Mouse (Mus musculus): ENCODE data around the gene Ntm. TPM values are rescaled to one million over a fixed set of nuclear protein-coding genes. Genes with fewer than 3 reads are reported as not detected.

The Ntm gene
- total and polyA plus RNA-seq, 3 experiments = not detected

DNA sequence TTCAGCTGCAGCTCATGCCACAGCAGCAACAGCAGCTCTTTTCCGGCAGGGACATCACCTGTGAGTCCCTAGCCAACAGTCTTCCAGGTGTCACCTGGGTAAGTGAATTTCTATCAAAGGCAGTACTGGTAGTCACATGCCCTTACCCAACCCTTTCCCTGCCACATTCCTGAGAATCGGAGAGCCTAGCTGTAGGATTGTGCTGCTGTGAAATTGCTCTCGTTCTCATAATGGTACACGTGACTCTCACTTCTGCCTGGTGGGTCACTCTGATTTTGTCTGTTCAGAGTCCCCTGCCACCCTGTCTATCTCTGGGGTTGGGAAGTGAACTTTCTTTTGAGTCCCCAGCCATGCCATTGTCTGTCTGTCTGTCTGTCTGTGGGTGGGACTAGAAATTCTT is 697.8 kb downstream of the Ntm start:
- H3K36me3 ChIP-seq (ENCODE audit: control insufficient read depth in 1 of 2, insufficient read depth in 2 of 2, low read length in 2 of 2) = no peaks in the 10 kb centered on the region
- no peak for DNase-seq (ENCODE audit: low read depth, low spot score)
- H3K4me1 ChIP-seq (ENCODE audit: control insufficient read depth in 1 of 2, insufficient read depth in 2 of 2, low read length in 2 of 2) = no peaks in the 10 kb centered on the region
- no peak overlapping the region for H3K9ac ChIP-seq (ENCODE audit: control insufficient read depth, low read depth, low read length, poor library complexity, severe bottlenecking)
- H3K9me3 ChIP-seq (replicated peaks; ENCODE audit: insufficient read depth, low read length) = no peaks in the 10 kb centered on the region
- no peak for TF ChIP-seq GABPA (IDR thresholded peaks at IDR 0.05; ENCODE audit: low read depth, low read length)
- no peak for TF ChIP-seq MAZ (IDR thresholded peaks at IDR 0.05; ENCODE audit: low read depth, low read length)
- TF ChIP-seq UBTF (IDR thresholded peaks at IDR 0.05; ENCODE audit: borderline replicate concordance, insufficient read depth, low read depth, low read length) = no peak
- no peak for TF ChIP-seq NELFE (IDR thresholded peaks at IDR 0.05; ENCODE audit: low read depth, low read length)
- TF ChIP-seq CHD2 (IDR thresholded peaks at IDR 0.05; ENCODE audit: low read length) = no peak
- TF ChIP-seq RAD21 (IDR thresholded peaks at IDR 0.05; ENCODE audit: low read depth, low read length) = no peak
- no peak for TF ChIP-seq ZNF384 (IDR thresholded peaks at IDR 0.05; ENCODE audit: low read depth, low read length)
- no peak for TF ChIP-seq TAL1 (IDR thresholded peaks at IDR 0.05; ENCODE audit: low read length)
- no peak for TF ChIP-seq MYC (IDR thresholded peaks at IDR 0.05; ENCODE audit: low read depth, low read length)
- TF ChIP-seq NRF1 (IDR thresholded peaks at IDR 0.05; ENCODE audit: insufficient read depth, low read depth, low read length, poor library complexity, severe bottlenecking) = no peak
- no peak for TF ChIP-seq ETS1 (IDR thresholded peaks at IDR 0.05; ENCODE audit: low read depth, low read length)
- no peak for TF ChIP-seq ZC3H11A (IDR thresholded peaks at IDR 0.05; ENCODE audit: low read depth, low read length)
- no peak for TF ChIP-seq POLR2AphosphoS5 (IDR thresholded peaks at IDR 0.05; ENCODE audit: borderline replicate concordance, low read depth, low read length)
- H3K79me2 ChIP-seq (ENCODE audit: control insufficient read depth, insufficient read depth, low read length, poor library complexity) = no peaks in the 10 kb centered on the region
- no peaks in the 10 kb centered on the region for H3K27me3 ChIP-seq (ENCODE audit: control insufficient read depth in 1 of 2, insufficient read depth in 2 of 2, low read length in 2 of 2)
- H3K27ac ChIP-seq (ENCODE audit: control insufficient read depth, low read depth, low read length) = no peak overlapping the region
- H3K4me3 ChIP-seq (ENCODE audit: control insufficient read depth in 1 of 2, insufficient read depth in 1 of 2, low read depth in 2 of 2, low read length in 2 of 2) = no peak overlapping the region

DNA sequence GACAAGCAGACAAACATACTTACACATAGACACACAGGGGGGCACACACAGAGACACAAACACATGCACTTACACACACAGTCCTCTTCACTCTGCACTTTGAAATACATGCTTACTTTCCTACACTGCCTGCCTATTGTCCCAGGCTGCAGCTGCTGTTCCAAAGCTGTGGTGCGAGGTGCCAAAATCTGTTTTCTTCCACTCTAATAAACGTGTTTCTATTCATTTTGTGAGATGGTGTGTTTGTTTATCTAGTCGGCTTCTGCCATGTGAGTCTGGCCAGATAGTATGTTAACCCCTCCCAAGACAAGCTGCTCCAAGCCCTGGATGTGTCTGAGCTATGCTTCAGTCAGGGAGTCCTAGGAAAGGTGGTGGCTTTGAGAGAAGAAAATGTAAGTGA is 700.1 kb downstream of the Ntm start:
- no peaks in the 10 kb centered on the region for H3K79me2 ChIP-seq (ENCODE audit: control insufficient read depth, insufficient read depth, low read length, poor library complexity)
- no peak overlapping the region for H3K9ac ChIP-seq (ENCODE audit: control insufficient read depth, low read depth, low read length, poor library complexity, severe bottlenecking)
- H3K4me3 ChIP-seq (ENCODE audit: control insufficient read depth in 1 of 2, insufficient read depth in 1 of 2, low read depth in 2 of 2, low read length in 2 of 2) = no peak overlapping the region
- H3K36me3 ChIP-seq (ENCODE audit: control insufficient read depth in 1 of 2, insufficient read depth in 2 of 2, low read length in 2 of 2) = no peaks in the 10 kb centered on the region
- H3K9me3 ChIP-seq (replicated peaks; ENCODE audit: insufficient read depth, low read length) = no peaks in the 10 kb centered on the region
- H3K27ac ChIP-seq (ENCODE audit: control insufficient read depth, low read depth, low read length) = no peak overlapping the region
- TF ChIP-seq POLR2AphosphoS2 (IDR thresholded peaks at IDR 0.05; ENCODE audit: low read length) (no peak), UBTF (IDR thresholded peaks at IDR 0.05; ENCODE audit: borderline replicate concordance, insufficient read depth, low read depth, low read length) (no peak)
- no peaks in the 10 kb centered on the region for H3K27me3 ChIP-seq (ENCODE audit: control insufficient read depth in 1 of 2, insufficient read depth in 2 of 2, low read length in 2 of 2)
- DNase-seq (ENCODE audit: low read depth, low spot score) = no peak
- no peaks in the 10 kb centered on the region for H3K4me1 ChIP-seq (ENCODE audit: control insufficient read depth in 1 of 2, insufficient read depth in 2 of 2, low read length in 2 of 2)

DNA sequence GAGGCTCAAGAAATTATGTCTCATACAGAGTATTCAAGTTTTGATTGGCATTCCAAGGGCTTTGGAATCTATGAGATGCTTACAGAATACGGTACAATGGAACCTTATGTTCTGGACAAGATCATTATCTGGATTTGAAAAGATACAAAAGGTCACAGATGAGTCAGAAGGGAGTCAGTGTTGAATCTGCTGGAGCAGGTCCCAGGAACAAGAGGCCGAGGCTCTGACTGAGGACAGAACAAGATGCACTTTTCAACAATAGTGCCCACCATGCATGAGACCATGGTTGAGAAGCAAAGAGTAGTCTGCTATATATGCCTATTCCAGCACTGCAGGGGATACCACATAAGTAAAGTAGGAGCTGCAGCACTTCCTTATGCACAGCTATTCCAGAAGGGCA is 710.1 kb downstream of the Ntm start:
- Histone ChIP-seq H3K9ac (ENCODE audit: control insufficient read depth, low read depth, low read length, poor library complexity, severe bottlenecking) (no peak overlapping the region), H3K79me2 (ENCODE audit: control insufficient read depth, insufficient read depth, low read length, poor library complexity) (no peaks in the 10 kb centered on the region), H3K4me3 (ENCODE audit: control insufficient read depth in 1 of 2, insufficient read depth in 1 of 2, low read depth in 2 of 2, low read length in 2 of 2) (no peak overlapping the region), H3K27me3 (ENCODE audit: control insufficient read depth in 1 of 2, insufficient read depth in 2 of 2, low read length in 2 of 2) (no peaks in the 10 kb centered on the region), H3K4me1 (ENCODE audit: control insufficient read depth in 1 of 2, insufficient read depth in 2 of 2, low read length in 2 of 2) (no peaks in the 10 kb centered on the region), H3K9me3 (replicated peaks; ENCODE audit: insufficient read depth, low read length) (no peaks in the 10 kb centered on the region), H3K36me3 (ENCODE audit: control insufficient read depth in 1 of 2, insufficient read depth in 2 of 2, low read length in 2 of 2) (no peaks in the 10 kb centered on the region), H3K27ac (ENCODE audit: control insufficient read depth, low read depth, low read length) (no peak overlapping the region)
- DNase-seq (ENCODE audit: low read depth, low spot score) = no peak
- TF ChIP-seq TBP (IDR thresholded peaks at IDR 0.05; ENCODE audit: low read depth, low read length) (no peak), UBTF (IDR thresholded peaks at IDR 0.05; ENCODE audit: borderline replicate concordance, insufficient read depth, low read depth, low read length) (no peak), JUND (IDR thresholded peaks at IDR 0.05; ENCODE audit: low read depth, low read length) (no peak), POLR2AphosphoS2 (IDR thresholded peaks at IDR 0.05; ENCODE audit: low read length) (no peak), HCFC1 (IDR thresholded peaks at IDR 0.05; ENCODE audit: low read depth, low read length) (no peak), GABPA (IDR thresholded peaks at IDR 0.05; ENCODE audit: low read depth, low read length) (no peak), ZKSCAN1 (IDR thresholded peaks at IDR 0.05; ENCODE audit: low read depth, low read length) (no peak), MEF2A (IDR thresholded peaks at IDR 0.05; ENCODE audit: extremely low read depth, insufficient replicate concordance, low read depth, low read length, poor library complexity, severe bottlenecking) (no peak), ZNF384 (IDR thresholded peaks at IDR 0.05; ENCODE audit: low read depth, low read length) (no peak)

Measured in MEL (cell line).